Mouse (Mus musculus): Measurements from ENCODE around the gene 1700013F07Rik. TPM values are rescaled to one million over a fixed set of nuclear protein-coding genes. Genes with fewer than 3 reads are reported as not detected.
A peak's percentile ranks its signal among the peaks of the same experiment; 100 is the strongest.
"Not testable (repeated sequence)": the region's sequence is repeated elsewhere in the genome, so short reads cannot be mapped to it uniquely, and the experiment has no call there.

1700013F07Rik gene
- total RNA-seq, 2 experiments from 2014 or later: not detected

GRCm38 (mm10) chr3:108537303-108537702, 3.4 kb downstream of the 1700013F07Rik start:
- intact Hi-C loops (cut with DNase I; ENCODE audit: low total_unique reads): no loop called here
- DNase-seq: peak; percentile 82

GRCm38 (mm10) chr3:108542299-108542698, 8.3 kb downstream of the 1700013F07Rik start:
- no peak for DNase-seq
- intact Hi-C loops (cut with DNase I; ENCODE audit: low total_unique reads): no loop called here

- DNase-seq: no peak
- intact Hi-C loops (cut with DNase I; ENCODE audit: low total_unique reads): no loop called here
Measured at GRCm38 (mm10) chr3:108554111-108554561, 20.2 kb downstream of the 1700013F07Rik start.

GRCm38 (mm10) chr3:108554587-108555312, 20.8 kb downstream of the 1700013F07Rik start:
- intact Hi-C loops (cut with DNase I; ENCODE audit: low total_unique reads): no loop called here

GRCm38 (mm10) chr3:108557888-108558287, 23.9 kb downstream of the 1700013F07Rik start:
- intact Hi-C loops (cut with DNase I; ENCODE audit: low total_unique reads): no loop called here

More at GRCm38 (mm10) chr3:108554587-108555312, 20.8 kb downstream of the 1700013F07Rik start:
- peak; percentile 91 for DNase-seq

GRCm38 (mm10) chr3:108562133-108562730, 28.3 kb downstream of the 1700013F07Rik start, which contains the start of gene Tmem167b:
Tmem167b (minus strand) TSS chr3:108562466.
- intact Hi-C loops (cut with DNase I; ENCODE audit: low total_unique reads): loop anchor here (5.0 kb wide), 2 partner anchors 95 to 160 kb away; no protein-coding TSS in a partner anchor
- peak; percentile 96 for DNase-seq

More at GRCm38 (mm10) chr3:108557888-108558287, 23.9 kb downstream of the 1700013F07Rik start:
- DNase-seq: no peak

DNA sequence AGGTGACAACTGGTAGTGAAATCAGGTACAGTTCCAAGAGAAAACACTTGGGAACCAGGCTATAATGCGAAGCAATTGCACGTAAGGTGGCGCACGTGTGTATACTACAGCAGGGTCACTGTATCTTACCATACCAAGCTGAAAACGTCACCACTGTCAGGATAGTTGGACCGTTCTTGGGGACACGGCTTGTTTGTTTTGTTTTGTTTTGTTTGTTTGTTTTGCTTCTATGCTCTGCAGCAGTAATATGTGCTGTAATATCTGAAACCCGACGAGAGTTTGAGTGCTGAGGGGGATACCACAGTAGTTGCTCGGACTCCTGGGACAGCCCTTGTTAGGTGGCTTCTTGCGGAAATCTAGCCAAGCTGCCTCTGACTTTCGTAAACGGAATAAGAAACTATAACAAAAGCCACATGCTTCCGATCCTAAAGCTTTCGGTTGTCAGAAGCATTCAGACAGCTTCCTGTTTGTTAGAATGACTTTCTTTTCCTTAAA, 28.9 kb downstream of the 1700013F07Rik start:
- no peak for DNase-seq
- intact Hi-C loops (cut with DNase I; ENCODE audit: low total_unique reads): loop anchor here (5.0 kb wide), 2 partner anchors 96 to 161 kb away; no protein-coding TSS in a partner anchor

DNA sequence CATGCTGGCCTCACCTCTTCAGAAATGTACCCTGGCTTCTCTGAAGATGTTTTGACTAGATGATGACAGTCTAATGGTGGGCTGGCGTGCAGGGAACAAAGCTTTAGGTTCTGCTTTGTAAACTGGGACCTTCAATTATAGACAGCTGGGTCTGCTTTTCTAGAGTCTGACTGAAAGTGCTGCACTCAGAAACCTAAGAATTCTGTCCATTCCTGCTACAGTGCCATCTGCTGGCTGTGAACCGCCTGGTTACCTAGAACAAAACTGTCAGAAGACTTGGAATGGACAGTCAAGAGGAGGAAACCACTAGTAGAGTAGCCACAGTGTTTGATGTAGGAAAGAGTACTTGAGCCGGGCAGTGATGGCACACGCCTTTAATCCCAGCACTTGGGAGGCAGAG, 29.4 kb downstream of the 1700013F07Rik start:
- intact Hi-C loops (cut with DNase I; ENCODE audit: low total_unique reads): loop anchor here (5.0 kb wide), 2 partner anchors 96 to 161 kb away; no protein-coding TSS in a partner anchor
- peak; percentile 73 for DNase-seq

GRCm38 (mm10) chr3:108567990-108568877, 34.3 kb downstream of the 1700013F07Rik start:
- intact Hi-C loops (cut with DNase I; ENCODE audit: low total_unique reads): no loop called here
- DNase-seq: no peak

DNA sequence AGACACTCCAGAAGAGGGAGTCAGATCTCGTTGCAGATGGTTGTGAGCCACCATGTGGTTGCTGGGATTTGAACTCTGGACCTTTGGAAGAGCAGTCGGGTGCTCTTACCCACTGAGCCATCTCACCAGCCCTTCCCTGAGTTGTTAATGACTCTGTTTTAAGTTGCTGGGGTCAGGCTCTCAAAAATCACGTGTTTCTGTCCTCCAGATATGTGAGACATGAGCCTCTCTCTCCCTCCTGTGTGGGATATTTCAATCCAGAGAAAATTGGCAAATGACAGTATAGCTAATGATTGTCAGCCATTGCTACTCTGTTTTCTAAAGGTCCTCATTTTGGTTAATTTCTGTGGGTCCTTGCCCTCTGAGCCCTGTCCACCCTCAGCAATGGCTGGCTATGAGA, 35.7 kb downstream of the 1700013F07Rik start:
- intact Hi-C loops (cut with DNase I; ENCODE audit: low total_unique reads); DNase-seq: not testable (repeated sequence)

DNA sequence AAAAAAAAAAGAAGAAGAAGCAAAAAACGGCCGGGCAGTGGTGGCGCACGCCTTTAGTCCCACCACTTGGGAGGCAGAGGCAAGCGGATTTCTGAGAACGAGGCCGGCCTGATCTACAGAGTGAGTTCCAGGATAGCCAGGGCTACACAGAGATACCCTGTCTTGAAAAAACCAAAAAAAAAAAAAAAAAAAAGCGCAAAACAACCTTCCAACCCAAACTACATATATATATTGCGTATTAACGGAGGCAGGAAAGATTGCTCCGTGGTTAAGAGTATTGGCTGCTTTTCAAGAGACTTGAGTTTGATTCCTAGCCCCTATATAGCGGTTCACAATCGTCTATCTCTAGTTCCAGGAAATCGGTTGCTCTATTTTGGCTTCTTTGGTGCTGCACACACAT, 36.9 kb downstream of the 1700013F07Rik start:
- no peak for DNase-seq
- intact Hi-C loops (cut with DNase I; ENCODE audit: low total_unique reads): no loop called here

GRCm38 (mm10) chr3:108571443-108572294, 37.7 kb downstream of the 1700013F07Rik start, which contains the start of gene Taf13:
Taf13 (plus strand) TSS chr3:108571698.
- intact Hi-C loops (cut with DNase I; ENCODE audit: low total_unique reads): no loop called here

DNA sequence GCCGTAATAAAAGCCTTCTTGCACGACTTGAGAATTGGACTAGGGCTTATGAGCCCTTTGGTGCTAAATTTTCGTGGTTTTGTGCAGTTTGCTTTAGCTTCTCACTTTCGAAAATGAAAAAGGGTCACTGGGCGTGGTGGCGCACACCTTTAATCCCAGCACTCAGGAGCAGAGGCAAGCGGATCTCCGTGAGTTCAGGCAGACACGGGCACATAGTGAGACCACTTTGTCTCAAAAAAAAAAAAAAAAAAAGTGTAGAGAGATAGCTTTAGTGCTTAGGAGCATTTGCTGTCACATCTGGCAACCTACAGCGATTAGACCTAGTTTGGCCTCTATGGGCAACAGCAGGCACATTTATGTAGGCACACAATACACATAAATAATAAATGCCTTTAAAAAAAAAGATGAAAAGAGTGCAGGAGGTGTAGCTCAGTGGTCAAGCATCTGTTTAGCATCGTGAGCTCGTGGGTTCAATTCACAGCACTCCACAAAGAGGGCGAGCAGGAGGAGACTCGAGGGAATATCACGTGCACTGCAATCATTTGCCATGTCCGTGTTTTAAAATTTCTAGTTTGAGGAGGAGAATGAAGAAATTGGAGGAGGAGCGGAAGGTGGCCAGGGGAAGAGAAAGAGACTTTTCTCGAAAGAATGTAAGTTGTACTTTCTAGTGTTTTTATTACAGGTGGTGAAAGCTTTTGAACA, 38.5 kb downstream of the 1700013F07Rik start:
- no peak for DNase-seq
- intact Hi-C loops (cut with DNase I; ENCODE audit: low total_unique reads): no loop called here

More at GRCm38 (mm10) chr3:108571443-108572294, 37.7 kb downstream of the 1700013F07Rik start, which contains the start of gene Taf13:
- DNase-seq: peak; percentile 95

DNA sequence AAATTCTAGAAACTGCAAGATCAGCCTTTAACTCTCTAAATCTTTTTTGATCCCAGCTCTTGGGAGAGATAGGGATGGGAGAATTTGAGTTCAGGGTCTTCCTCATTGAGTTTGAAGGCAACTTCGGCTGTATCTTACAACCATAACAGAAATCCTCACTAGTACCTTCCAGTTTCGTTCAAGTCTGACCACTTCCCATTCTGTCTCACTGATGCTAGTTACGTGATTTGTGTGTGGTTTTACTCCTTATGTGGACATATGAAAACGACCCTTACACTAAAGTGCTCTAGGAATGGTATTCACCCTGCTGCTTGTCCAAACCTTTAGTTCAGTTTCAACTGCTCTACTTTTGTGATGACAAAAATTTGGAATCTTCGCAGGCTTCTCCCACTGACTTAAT, 40.1 kb downstream of the 1700013F07Rik start:
- intact Hi-C loops (cut with DNase I; ENCODE audit: low total_unique reads): no loop called here

DNA sequence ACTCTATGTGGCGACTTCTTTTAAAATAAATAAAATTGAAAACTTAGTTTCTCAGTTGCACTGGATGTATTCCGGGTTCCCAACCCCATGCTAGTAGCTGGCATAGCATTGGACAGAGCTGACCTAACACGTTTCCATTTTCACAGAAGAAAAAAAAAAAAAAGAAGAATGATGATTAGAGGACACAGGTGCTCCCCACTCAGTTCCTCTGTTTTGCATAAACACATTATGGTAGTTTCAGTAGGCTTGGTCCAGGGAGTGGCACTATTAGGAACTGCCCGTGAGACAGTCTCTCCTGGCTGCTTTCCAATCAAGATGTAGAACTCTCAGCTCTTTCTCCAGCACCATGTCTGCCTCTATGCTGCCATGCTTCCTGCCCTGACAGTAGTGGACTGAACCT, 50.6 kb downstream of the 1700013F07Rik start:
- DNase-seq: no peak
- intact Hi-C loops (cut with DNase I; ENCODE audit: low total_unique reads): no loop called here

More for the DNA sequence above, 40.1 kb downstream of the 1700013F07Rik start:
- DNase-seq: no peak

GRCm38 (mm10) chr3:108588446-108588845, 54.5 kb downstream of the 1700013F07Rik start:
- no peak for DNase-seq
- intact Hi-C loops (cut with DNase I; ENCODE audit: low total_unique reads): no loop called here

- intact Hi-C loops (cut with DNase I; ENCODE audit: low total_unique reads): no loop called here
- DNase-seq: peak; percentile 96
Measured at GRCm38 (mm10) chr3:108590786-108591529, 57.0 kb downstream of the 1700013F07Rik start, which contains the start of gene Wdr47. Wdr47 (plus strand) TSS chr3:108591279.

All from gastrocnemius, postnatal 14 days (tissue).